Mouse (Mus musculus): ENCODE data around the gene Ppfia4.

DNA sequence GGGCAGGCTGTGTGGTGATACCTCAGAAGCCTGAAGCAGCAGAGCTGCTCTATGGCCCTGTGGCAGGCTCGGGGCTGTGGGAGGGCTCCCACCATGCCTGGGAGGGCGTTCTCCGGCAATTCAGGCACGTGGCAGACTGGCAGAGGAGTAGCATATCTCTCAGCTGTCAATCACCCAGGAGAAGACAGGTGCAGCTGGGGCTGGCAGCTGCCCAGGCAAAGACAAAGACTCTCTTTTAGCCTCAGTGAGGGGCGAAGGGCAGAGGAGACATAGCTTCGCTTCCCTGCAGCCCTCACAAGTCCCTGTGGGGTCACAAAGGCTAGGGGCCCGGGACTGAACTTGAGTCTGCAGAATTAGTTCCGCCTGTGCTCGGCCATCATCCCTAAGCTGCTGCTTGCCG lies 25.3 kb downstream of the Ppfia4 start:
- TF ChIP-seq USF1 (IDR thresholded peaks at IDR 0.05; ENCODE audit: low read depth): no peak
- TF ChIP-seq POLR2AphosphoS2 (IDR thresholded peaks at IDR 0.05; ENCODE audit: insufficient read length, low read depth): peak; percentile 17
- no peak for TF ChIP-seq POLR2A (IDR thresholded peaks at IDR 0.05; ENCODE audit: insufficient read length, low read depth)
- TF ChIP-seq REST (IDR thresholded peaks at IDR 0.05; ENCODE audit: insufficient read depth, insufficient read length): no peak
- TF ChIP-seq CEBPB (IDR thresholded peaks at IDR 0.05; ENCODE audit: insufficient read depth, poor library complexity, severe bottlenecking): no peak
- TF ChIP-seq MYOG (IDR thresholded peaks at IDR 0.05; ENCODE audit: control insufficient read depth in 1 of 3, insufficient read depth in 1 of 3, insufficient read length in 2 of 3, low read depth in 2 of 3): peak; percentile 65 to 87 (median 82)
- no peak for TF ChIP-seq MAX (IDR thresholded peaks at IDR 0.05; ENCODE audit: low read depth)
- no peak for TF ChIP-seq E2F4 (IDR thresholded peaks at IDR 0.05; ENCODE audit: insufficient read depth)
